10 mouse cellular contexts compared by ENCODE assay signal in the genomic region with DNA sequence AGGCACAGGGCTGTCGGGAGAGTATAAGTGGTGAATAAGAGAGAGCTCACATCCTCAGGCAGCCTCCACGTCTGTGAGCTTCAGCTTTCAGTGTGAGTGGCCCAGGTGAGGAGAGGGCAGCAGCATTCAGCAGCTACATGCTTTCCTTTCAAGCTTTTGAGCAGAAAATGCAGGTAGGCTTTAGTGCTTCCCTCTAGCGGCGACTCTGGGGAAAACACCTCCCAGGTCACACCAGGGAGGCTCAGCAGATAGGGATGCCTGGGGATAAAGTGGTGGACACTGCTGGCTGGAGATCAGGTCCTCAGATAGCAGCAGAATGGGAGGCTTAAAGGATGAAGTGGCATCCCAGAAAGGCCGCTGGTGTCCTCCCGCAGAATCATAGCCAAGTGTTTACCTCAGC. TPM values are rescaled to one million over a fixed set of nuclear protein-coding genes. Genes with fewer than 3 reads are reported as not detected.
DNase-seq lines count a peak whose midpoint lies in the region; ATAC-seq and TF ChIP-seq lines count a peak whose summit lies in the region.
"Not testable (repeated sequence)": the region's sequence is repeated elsewhere in the genome, so short reads cannot be mapped to it uniquely, and the experiment has no call there.
"Had no signal": no experiment of that assay in that cellular context is flagged by ENCODE, and none has a peak within 500 bp of the region (broad histone marks: within the 10 kb centered on the region; RNA-seq: fewer than 3 reads in every experiment).

No protein-coding gene starts in this region.

- H3K9me3 ChIP-seq in ES-E14 (ENCODE audit: control insufficient read depth, insufficient read depth, low read depth, low read length); embryonic facial prominence, embryonic 11.5 days (replicated peaks; ENCODE audit: control insufficient read depth, low read length); heart, postnatal 0 days (replicated peaks; ENCODE audit: control insufficient read depth, low read length); lung, postnatal 0 days (ENCODE audit: low read length): not testable (repeated sequence)

- H3K4me3 ChIP-seq in ES-E14 (ENCODE audit: insufficient read depth in 1 of 2, low read depth in 1 of 2, low read length in 2 of 2, poor library complexity in 1 of 2, severe bottlenecking in 1 of 2); embryonic facial prominence, embryonic 11.5 days (ENCODE audit: low read depth, low read length); heart, postnatal 0 days (ENCODE audit: low read depth, low read length); lung, postnatal 0 days (ENCODE audit: low read depth, low read length): not testable (repeated sequence)

- not testable (repeated sequence) for ATAC-seq in embryonic facial prominence, embryonic 11.5 days (replicated peaks; ENCODE audit: insufficient number of reproducible peaks, low FRiP score, low TSS enrichment, low read depth); heart, postnatal 0 days (ENCODE audit: insufficient read depth, low read depth)
- 0 out of 2 replicates have a peak, but pooled peaks have one; percentile 9 for ATAC-seq in lung, postnatal 0 days

- TF ChIP-seq EP300 in heart, postnatal 0 days (IDR thresholded peaks at IDR 0.05; ENCODE audit: low read depth); lung, postnatal 0 days (IDR thresholded peaks at IDR 0.05): not testable (repeated sequence)

- not testable (repeated sequence) for H3K27me3 ChIP-seq in embryonic facial prominence, embryonic 11.5 days (ENCODE audit: control insufficient read depth, insufficient read depth, low read length); heart, postnatal 0 days (ENCODE audit: control insufficient read depth, insufficient read depth, low read length); lung, postnatal 0 days (replicated peaks; ENCODE audit: insufficient read depth, low read length)

- in situ Hi-C loops in ES-E14 (cut with MboI; ENCODE audit: low sequenced_read_pairs in 2 of 2, unreplicated experiment in 2 of 2): not testable (repeated sequence)

- H3K27ac ChIP-seq in ES-E14 (ENCODE audit: insufficient read depth, low read depth, low read length, poor library complexity, severe bottlenecking); embryonic facial prominence, embryonic 11.5 days (replicated peaks; ENCODE audit: low read depth, low read length); heart, postnatal 0 days (ENCODE audit: low read depth); lung, postnatal 0 days (ENCODE audit: low read length): not testable (repeated sequence)

- H3K9ac ChIP-seq in ES-E14 (ENCODE audit: insufficient read depth, low read depth, low read length, poor library complexity, severe bottlenecking); embryonic facial prominence, embryonic 11.5 days (replicated peaks; ENCODE audit: low read length); heart, postnatal 0 days (replicated peaks; ENCODE audit: low read depth, low read length); lung, postnatal 0 days (replicated peaks; ENCODE audit: low read depth): not testable (repeated sequence)

- H3K36me3 ChIP-seq in ES-E14 (ENCODE audit: control insufficient read depth, insufficient read depth, low read length, poor library complexity, severe bottlenecking); embryonic facial prominence, embryonic 11.5 days (replicated peaks; ENCODE audit: control insufficient read depth, insufficient read depth, low read depth, low read length); heart, postnatal 0 days (replicated peaks; ENCODE audit: control insufficient read depth, insufficient read depth, low read length); lung, postnatal 0 days (ENCODE audit: insufficient read depth, low read length): not testable (repeated sequence)

- WGBS in embryonic facial prominence, embryonic 11.5 days: 13% methylated on average over 6 of the region's 6 CpGs
- WGBS in heart, postnatal 0 days: 8% methylated on average over 6 of the region's 6 CpGs
- WGBS in lung, postnatal 0 days: 8% methylated on average over 6 of the region's 6 CpGs

- not testable (repeated sequence) for H3K4me1 ChIP-seq in ES-E14 (ENCODE audit: control insufficient read depth in 2 of 2, insufficient read depth in 2 of 2, low read length in 2 of 2, poor library complexity in 1 of 2); embryonic facial prominence, embryonic 11.5 days (ENCODE audit: control insufficient read depth, insufficient read depth, low read length); heart, postnatal 0 days (ENCODE audit: control insufficient read depth, insufficient read depth); lung, postnatal 0 days (ENCODE audit: insufficient read depth, low read depth, low read length)

- peak; percentile 60 for TF ChIP-seq CTCF in heart, postnatal 0 days (IDR thresholded peaks at IDR 0.05; ENCODE audit: low read depth)
- peak; percentile 74 for TF ChIP-seq CTCF in lung, postnatal 0 days (IDR thresholded peaks at IDR 0.05)

- not testable (repeated sequence) for H3K4me2 ChIP-seq in embryonic facial prominence, embryonic 11.5 days (ENCODE audit: low read depth, low read length); heart, postnatal 0 days (ENCODE audit: low read depth, low read length); lung, postnatal 0 days (replicated peaks; ENCODE audit: low read depth, low read length)

- DNase-seq in ES-E14 (ENCODE audit: low read depth, low spot score): peak; percentile 55
- DNase-seq in c-Kit-negative CD71-positive TER-119-positive erythroid progenitor cells, embryonic 14.5 days (ENCODE audit: low read depth, low spot score): peak; percentile 9
- peak; percentile 74 for DNase-seq in embryonic facial prominence, embryonic 11.5 days (ENCODE audit: low spot score)
- DNase-seq in heart, postnatal 0 days (ENCODE audit: low spot score): not testable (repeated sequence)
- peak; percentile 65 for DNase-seq in kidney, postnatal 10 days
- DNase-seq in lung, postnatal 0 days (ENCODE audit: low spot score): peak; percentile 48
- DNase-seq in ovary, postnatal 36 days (ENCODE audit: low spot score): peak; percentile 20
- peak; percentile 20 to 25 for DNase-seq in thymus, postnatal 36 days

TF ChIP-seq in ES-E14, 5 proteins besides CTCF, POLR2A, EP300 and RAD21:
- peak; percentile 17; the same call in 1 of the 2 replicates for TF ChIP-seq ZC3H11A (IDR thresholded peaks at IDR 0.05; ENCODE audit: borderline replicate concordance, low read depth, low read length)
TF ChIP-seq in ES-E14: peak in this region for 1; not testable (repeated sequence) for 4.

RNA-seq across cellular contexts. Expression of a gene that starts 6.4 kb away (rescaled TPM):
- total RNA-seq in ES-E14 (2012; rRNA removed): not detected in 2 replicates
- not detected in 2 replicates for polyA plus RNA-seq in embryonic facial prominence, embryonic 11.5 days (2014; fragmentation: Nextera tagmentation; extraction: Ambion mirVana)
- not detected in 2 replicates for total RNA-seq in heart, postnatal 0 days (2014; rRNA removed; ENCODE audit: low replicate concordance)
- polyA plus RNA-seq in heart, postnatal 0 days (2015; fragmentation: Nextera tagmentation; extraction: Ambion mirVana): not detected in 2 replicates
- polyA plus RNA-seq in lung, postnatal 0 days (2015; fragmentation: Nextera tagmentation; extraction: Ambion mirVana): 0.29 and 0.68 TPM in 2 replicates
- polyA plus RNA-seq: heart, embryonic 14.5 days; limb, embryonic 13.5 days had no signal

RNA-seq across cellular contexts. Expression of a gene that starts 18.5 kb away (rescaled TPM):
- total RNA-seq in ES-E14 (2012; rRNA removed): 0.31 TPM in 1 of 2 replicates, not detected in the other
- not detected in 2 replicates for polyA plus RNA-seq in embryonic facial prominence, embryonic 11.5 days (2014; fragmentation: Nextera tagmentation; extraction: Ambion mirVana)
- not detected in 2 replicates for total RNA-seq in heart, postnatal 0 days (2014; rRNA removed; ENCODE audit: low replicate concordance)
- polyA plus RNA-seq in heart, postnatal 0 days (2015; fragmentation: Nextera tagmentation; extraction: Ambion mirVana): not detected in 2 replicates
- not detected in 2 replicates for polyA plus RNA-seq in lung, postnatal 0 days (2015; fragmentation: Nextera tagmentation; extraction: Ambion mirVana)
- polyA plus RNA-seq: heart, embryonic 14.5 days; limb, embryonic 13.5 days had no signal

RNA-seq across cellular contexts. Expression of a gene that starts 31.3 kb away (rescaled TPM):
- total RNA-seq in ES-E14 (2012; rRNA removed): not detected in 2 replicates
- polyA plus RNA-seq in embryonic facial prominence, embryonic 11.5 days (2014; fragmentation: Nextera tagmentation; extraction: Ambion mirVana): not detected in 2 replicates
- not detected in 2 replicates for total RNA-seq in heart, postnatal 0 days (2014; rRNA removed; ENCODE audit: low replicate concordance)
- not detected in 2 replicates for polyA plus RNA-seq in heart, postnatal 0 days (2015; fragmentation: Nextera tagmentation; extraction: Ambion mirVana)
- not detected in 2 replicates for polyA plus RNA-seq in lung, postnatal 0 days (2015; fragmentation: Nextera tagmentation; extraction: Ambion mirVana)
- polyA plus RNA-seq: heart, embryonic 14.5 days; limb, embryonic 13.5 days had no signal

RNA-seq across cellular contexts. Expression of a gene that starts 39.2 kb away (rescaled TPM):
- not detected in 2 replicates for total RNA-seq in ES-E14 (2012; rRNA removed)
- not detected in 2 replicates for polyA plus RNA-seq in embryonic facial prominence, embryonic 11.5 days (2014; fragmentation: Nextera tagmentation; extraction: Ambion mirVana)
- total RNA-seq in heart, postnatal 0 days (2014; rRNA removed; ENCODE audit: low replicate concordance): 0.42 TPM in 1 of 2 replicates, not detected in the other
- 0.40 TPM in 1 of 2 replicates, not detected in the other for polyA plus RNA-seq in heart, postnatal 0 days (2015; fragmentation: Nextera tagmentation; extraction: Ambion mirVana)
- 0.51 and 0.62 TPM in 2 replicates for polyA plus RNA-seq in lung, postnatal 0 days (2015; fragmentation: Nextera tagmentation; extraction: Ambion mirVana)
- polyA plus RNA-seq: heart, embryonic 14.5 days; limb, embryonic 13.5 days had no signal

RNA-seq across cellular contexts. Expression of a gene that starts 59.5 kb away (rescaled TPM):
- total RNA-seq in ES-E14 (2012; rRNA removed): not detected in 2 replicates
- polyA plus RNA-seq in embryonic facial prominence, embryonic 11.5 days (2014; fragmentation: Nextera tagmentation; extraction: Ambion mirVana): not detected in 2 replicates
- not detected in 2 replicates for total RNA-seq in heart, postnatal 0 days (2014; rRNA removed; ENCODE audit: low replicate concordance)
- not detected in 2 replicates for polyA plus RNA-seq in heart, postnatal 0 days (2015; fragmentation: Nextera tagmentation; extraction: Ambion mirVana)
- 4.8 and 4.9 TPM in 2 replicates for polyA plus RNA-seq in lung, postnatal 0 days (2015; fragmentation: Nextera tagmentation; extraction: Ambion mirVana)
- polyA plus RNA-seq: heart, embryonic 14.5 days had no signal
